Mouse (Mus musculus) forebrain, embryonic 13.5 days (tissue): Measurements from ENCODE around the gene Gm10643. TPM values are rescaled to one million over a fixed set of nuclear protein-coding genes. Genes with fewer than 3 reads are reported as not detected.
A peak's percentile ranks its signal among the peaks of the same experiment; 100 is the strongest.

Experiments used
- ATAC-seq: fragments of 200-750 bp; cut with Nextera tagmentation; 2 replicates; pipeline ENCODE4 v1.8.0; 2017
- H3K27ac ChIP-seq: fragments of 300-500 bp; sonication (generic); 2 replicates; pipeline ENCODE4 v1.5.1; 2015; ENCODE audit warnings: inconsistent platforms, mild to moderate bottlenecking, moderate library complexity
- H3K27me3 ChIP-seq: fragments of 300-500 bp; sonication (generic); 2 replicates; pipeline ENCODE4 v1.6.1; 2015; ENCODE audit warnings: mild to moderate bottlenecking, inconsistent platforms
- H3K36me3 ChIP-seq: fragments of 300-500 bp; sonication (generic); 2 replicates; pipeline ENCODE4 v1.6.1; 2015; ENCODE audit warnings: mild to moderate bottlenecking, inconsistent platforms; ENCODE audit not compliant: poor library complexity, severe bottlenecking
- H3K4me1 ChIP-seq: fragments of 300-500 bp; sonication (generic); 2 replicates; pipeline ENCODE4 v1.6.1; 2015; ENCODE audit warnings: inconsistent platforms
- H3K4me2 ChIP-seq: fragments of 300-500 bp; sonication (generic); 2 replicates; pipeline ENCODE4 v1.6.1; 2015; ENCODE audit warnings: inconsistent platforms, mild to moderate bottlenecking, moderate library complexity
- H3K4me3 ChIP-seq: fragments of 300-500 bp; sonication (generic); 2 replicates; pipeline ENCODE4 v1.5.1; 2015; ENCODE audit warnings: mild to moderate bottlenecking, inconsistent platforms
- H3K9ac ChIP-seq: fragments of 300-500 bp; sonication (generic); 2 replicates; pipeline ENCODE4 v1.6.1; 2015; ENCODE audit warnings: mild to moderate bottlenecking, inconsistent platforms
- H3K9me3 ChIP-seq: fragments of 300-500 bp; sonication (generic); replicated peaks from 2 replicates; pipeline ENCODE4 v1.6.1; 2016; ENCODE audit warnings: inconsistent platforms
- WGBS: fragments of 180-500 bp; shearing (Covaris S2); methylation state at CpG from one replicate; pipeline ENCODE4 v1.1.7; 2015; 5-methylcytosine and 5-hydroxymethylcytosine counted together
- polyA plus RNA-seq: library from polyadenylated mRNA; unstranded; fragments of >200 nt; fragmentation: Nextera tagmentation; extraction: Ambion mirVana; gene quantifications from 2 replicates; pipeline ENCODE4 v1.2.1, GENCODE M21; 2015

Gm10643 gene
- polyA plus RNA-seq, 1 experiment from 2014 or later = 1.1 TPM

DNA sequence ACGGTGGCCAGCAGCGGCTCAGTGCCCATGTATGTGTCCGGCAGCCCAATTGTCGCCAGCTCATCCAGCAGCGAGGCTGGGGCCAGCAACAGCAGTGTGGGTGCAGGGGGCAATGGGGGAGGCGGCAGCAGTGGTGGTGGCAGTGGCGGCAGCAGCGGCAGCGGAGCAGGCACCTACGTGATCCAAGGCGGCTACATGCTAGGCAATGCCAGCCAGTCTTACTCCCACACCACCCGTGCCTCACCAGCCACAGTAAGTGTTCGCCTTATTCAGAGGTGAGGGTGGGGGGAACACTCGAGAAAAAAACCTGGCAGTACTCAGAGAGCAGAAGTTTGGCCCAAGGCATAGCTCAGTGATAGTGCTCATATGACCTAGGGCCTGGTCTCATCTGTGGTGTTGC, 22.9 kb upstream of the Gm10643 start:
- H3K27ac ChIP-seq = no peak overlapping the region
- H3K9me3 ChIP-seq = no peaks in the 10 kb centered on the region
- H3K27me3 ChIP-seq = no peaks in the 10 kb centered on the region
- no peak for ATAC-seq
- no peak overlapping the region for H3K9ac ChIP-seq
- H3K4me3 ChIP-seq = no peak overlapping the region
- peaks cover 10% of the 10 kb centered on the region for H3K4me1 ChIP-seq
- WGBS = 95% methylated on average over 14 of the region's 14 CpGs
- H3K36me3 ChIP-seq = peaks cover 91% of the 10 kb centered on the region
- H3K4me2 ChIP-seq = no peak overlapping the region

DNA sequence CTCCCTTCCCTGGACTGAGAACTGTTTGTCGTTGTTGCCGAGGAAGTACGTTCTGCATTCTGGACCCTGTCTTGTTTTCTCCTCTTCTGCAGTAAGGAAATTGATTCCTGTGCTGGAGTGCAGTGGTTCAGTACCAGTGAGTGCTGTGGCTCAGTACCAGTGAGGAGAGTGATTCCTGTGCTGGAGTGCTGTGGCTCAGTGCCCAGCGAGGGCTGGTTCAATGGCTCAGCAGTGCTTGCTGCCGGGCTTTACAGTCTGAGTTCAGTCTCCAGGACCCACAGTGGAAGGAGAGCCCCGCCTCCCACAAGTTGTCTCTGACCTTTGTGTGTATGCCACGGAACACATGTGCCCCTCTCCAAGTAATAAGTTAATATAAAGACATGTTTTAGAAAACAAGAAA, 22.2 kb upstream of the Gm10643 start:
- 89% methylated on average over 7 of the region's 7 CpGs for WGBS
- Histone ChIP-seq H3K4me1 (peaks cover 10% of the 10 kb centered on the region), H3K9ac (no peak overlapping the region), H3K36me3 (peaks cover 91% of the 10 kb centered on the region), H3K27ac (no peak overlapping the region), H3K4me2 (no peak overlapping the region), H3K9me3 (no peaks in the 10 kb centered on the region), H3K4me3 (no peak overlapping the region), H3K27me3 (no peaks in the 10 kb centered on the region)
- ATAC-seq = no peak

DNA sequence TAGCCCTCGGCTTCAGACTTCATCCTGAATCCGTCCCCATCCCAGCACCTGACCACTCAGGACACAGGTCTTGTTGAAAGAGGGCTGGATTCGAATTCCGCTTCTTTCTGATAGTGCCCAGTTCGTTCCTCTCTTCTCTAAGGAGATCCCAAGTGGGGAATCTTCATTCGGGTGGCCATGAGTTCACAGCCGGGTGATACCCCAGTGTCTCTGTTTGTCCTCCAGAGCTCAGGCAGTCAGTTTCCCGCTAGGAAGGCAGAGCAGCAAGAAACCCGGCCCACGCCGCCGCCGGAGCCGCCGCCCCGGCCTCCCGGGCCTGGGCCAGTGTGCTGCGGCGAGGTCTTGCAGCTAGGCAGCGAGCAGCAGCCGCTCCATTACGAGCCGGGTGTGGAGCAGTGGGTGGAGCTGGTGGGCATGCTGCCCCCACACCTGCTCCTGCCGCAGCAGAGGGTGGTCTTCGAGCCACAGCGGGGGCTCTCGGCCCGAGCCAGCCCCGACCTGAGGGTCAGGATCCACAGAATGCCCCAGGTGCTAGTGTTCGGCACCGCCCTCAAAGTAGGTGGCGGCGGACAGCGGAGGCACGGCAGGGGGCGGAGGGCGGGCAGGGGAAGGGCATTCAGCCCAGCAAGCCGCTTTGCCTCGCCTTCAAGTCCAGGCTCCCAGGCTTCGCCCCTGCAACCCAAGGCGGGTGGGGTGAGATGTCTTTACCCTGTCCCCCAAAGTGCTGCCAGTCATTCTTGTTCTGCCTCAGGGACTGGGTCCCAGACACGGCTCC, 19.6 kb upstream of the Gm10643 start:
- Histone ChIP-seq H3K4me3 (no peak overlapping the region), H3K4me2 (0 out of 2 replicates have a peak overlapping the region, but pooled peaks have one; percentile 13), H3K4me1 (peaks cover 10% of the 10 kb centered on the region), H3K9ac (0 out of 2 replicates have a peak overlapping the region, but pooled peaks have one; percentile 38), H3K36me3 (peaks cover 90% of the 10 kb centered on the region), H3K9me3 (no peaks in the 10 kb centered on the region), H3K27ac (no peak overlapping the region), H3K27me3 (no peaks in the 10 kb centered on the region)
- 26% methylated on average over 42 of the region's 42 CpGs for WGBS
- no peak for ATAC-seq

DNA sequence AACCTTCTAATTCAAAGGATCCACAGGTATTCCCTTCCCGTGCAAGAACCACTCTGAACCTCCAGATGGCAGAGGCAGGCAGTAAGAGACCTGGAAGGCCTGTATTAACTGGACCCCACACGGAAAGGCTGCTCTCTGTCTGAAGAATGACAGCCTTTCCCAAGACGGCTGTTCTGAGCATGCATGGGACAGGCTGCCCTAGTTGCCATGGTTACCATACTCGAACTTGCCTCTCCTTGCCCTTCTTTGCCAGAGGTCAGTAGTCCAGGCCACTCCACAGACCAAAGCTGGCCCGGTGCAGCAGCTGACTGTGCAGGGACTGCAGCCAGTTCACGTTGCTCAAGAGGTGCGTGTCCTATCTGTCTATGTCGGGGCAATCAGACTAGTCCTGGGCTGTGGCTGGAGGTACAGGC, 18.9 kb upstream of the Gm10643 start:
- H3K4me3 ChIP-seq = no peak overlapping the region
- H3K4me1 ChIP-seq = peaks cover 10% of the 10 kb centered on the region
- H3K36me3 ChIP-seq = peaks cover 88% of the 10 kb centered on the region
- no peak overlapping the region for H3K4me2 ChIP-seq
- no peaks in the 10 kb centered on the region for H3K27me3 ChIP-seq
- no peaks in the 10 kb centered on the region for H3K9me3 ChIP-seq
- no peak overlapping the region for H3K9ac ChIP-seq
- H3K27ac ChIP-seq = no peak overlapping the region
- 0 out of 2 replicates have a peak, but pooled peaks have one; percentile 22 for ATAC-seq
- WGBS = 31% methylated on average over 8 of the region's 8 CpGs

DNA sequence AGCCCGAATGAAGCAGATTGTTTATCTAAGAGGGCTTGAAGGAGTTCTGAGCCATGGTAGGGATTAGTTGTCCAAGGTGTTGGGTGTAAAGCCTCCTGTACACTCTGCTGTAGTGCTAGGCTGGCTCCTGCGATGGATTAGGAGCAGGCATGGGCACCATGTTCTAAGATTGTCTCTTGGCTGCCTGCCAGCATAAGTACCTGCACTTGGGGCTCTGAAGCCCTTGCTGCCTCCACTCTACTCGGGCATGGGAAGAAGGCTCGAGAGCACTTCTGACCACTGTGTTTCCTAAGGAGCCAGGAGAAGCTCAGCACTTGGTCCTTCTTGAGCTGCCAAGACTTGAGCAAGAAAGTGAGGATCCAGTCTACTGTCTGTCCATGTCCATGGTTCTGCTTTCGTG, 14.3 kb upstream of the Gm10643 start:
- no peak for ATAC-seq
- 88% methylated on average over 5 of the region's 5 CpGs for WGBS
- H3K9ac ChIP-seq = no peak overlapping the region
- H3K9me3 ChIP-seq = no peaks in the 10 kb centered on the region
- no peaks in the 10 kb centered on the region for H3K27me3 ChIP-seq
- H3K4me2 ChIP-seq = no peak overlapping the region
- no peak overlapping the region for H3K27ac ChIP-seq
- peaks cover 83% of the 10 kb centered on the region for H3K36me3 ChIP-seq
- no peak overlapping the region for H3K4me3 ChIP-seq
- H3K4me1 ChIP-seq = peaks cover 5% of the 10 kb centered on the region

DNA sequence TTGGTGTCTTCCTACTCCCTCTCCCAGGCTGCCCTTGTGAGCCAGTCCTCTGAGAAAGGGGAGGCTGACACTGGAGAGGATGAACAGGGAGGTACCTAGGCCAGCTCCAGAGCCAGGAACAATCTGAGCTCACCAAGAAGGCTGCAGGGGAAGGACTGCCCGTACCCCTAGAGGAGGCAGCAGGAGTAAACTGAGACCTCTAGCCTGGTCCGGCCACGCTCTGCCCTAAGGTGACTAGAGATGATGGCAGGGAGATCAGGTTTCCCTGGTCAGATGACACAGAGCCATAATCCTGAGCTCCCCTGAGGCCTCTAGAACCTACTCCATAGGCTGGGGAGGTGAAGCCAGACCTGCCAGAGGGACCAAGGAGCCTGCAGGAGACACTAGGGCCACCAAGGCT, 11.9 kb upstream of the Gm10643 start:
- no peak overlapping the region for H3K4me2 ChIP-seq
- WGBS = 86% methylated on average over 3 of the region's 3 CpGs
- H3K27ac ChIP-seq = no peak overlapping the region
- H3K36me3 ChIP-seq = peaks cover 61% of the 10 kb centered on the region
- peaks cover 20% of the 10 kb centered on the region for H3K4me1 ChIP-seq
- no peak overlapping the region for H3K9ac ChIP-seq
- no peak for ATAC-seq
- H3K9me3 ChIP-seq = no peaks in the 10 kb centered on the region
- H3K4me3 ChIP-seq = no peak overlapping the region
- H3K27me3 ChIP-seq = no peaks in the 10 kb centered on the region

DNA sequence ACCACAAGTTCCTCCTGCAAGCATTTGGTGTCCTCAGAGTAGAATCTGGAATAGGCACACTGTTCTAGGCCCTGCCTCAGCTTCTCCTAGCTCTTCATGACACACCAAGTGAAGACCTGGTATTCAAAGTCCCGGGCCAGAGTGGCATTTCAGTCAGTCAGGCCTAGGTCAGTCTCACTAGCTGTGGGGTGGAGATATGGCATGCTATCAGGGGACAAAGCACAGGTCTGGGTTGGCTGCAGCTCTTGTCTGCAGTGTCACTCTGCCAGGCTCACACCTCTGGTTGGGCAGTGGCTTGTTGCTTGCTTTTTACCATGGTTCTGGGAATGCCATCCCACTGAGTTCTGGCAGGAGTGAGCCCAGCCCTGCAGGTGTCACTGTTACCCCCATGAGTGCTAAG, 11.5 kb upstream of the Gm10643 start:
- Histone ChIP-seq H3K9ac (no peak overlapping the region), H3K36me3 (peaks cover 58% of the 10 kb centered on the region), H3K27ac (no peak overlapping the region), H3K9me3 (no peaks in the 10 kb centered on the region), H3K4me3 (no peak overlapping the region), H3K4me2 (no peak overlapping the region), H3K4me1 (peaks cover 23% of the 10 kb centered on the region), H3K27me3 (no peaks in the 10 kb centered on the region)
- ATAC-seq = no peak
- 96% methylated on average over 1 of the region's 1 CpGs for WGBS

DNA sequence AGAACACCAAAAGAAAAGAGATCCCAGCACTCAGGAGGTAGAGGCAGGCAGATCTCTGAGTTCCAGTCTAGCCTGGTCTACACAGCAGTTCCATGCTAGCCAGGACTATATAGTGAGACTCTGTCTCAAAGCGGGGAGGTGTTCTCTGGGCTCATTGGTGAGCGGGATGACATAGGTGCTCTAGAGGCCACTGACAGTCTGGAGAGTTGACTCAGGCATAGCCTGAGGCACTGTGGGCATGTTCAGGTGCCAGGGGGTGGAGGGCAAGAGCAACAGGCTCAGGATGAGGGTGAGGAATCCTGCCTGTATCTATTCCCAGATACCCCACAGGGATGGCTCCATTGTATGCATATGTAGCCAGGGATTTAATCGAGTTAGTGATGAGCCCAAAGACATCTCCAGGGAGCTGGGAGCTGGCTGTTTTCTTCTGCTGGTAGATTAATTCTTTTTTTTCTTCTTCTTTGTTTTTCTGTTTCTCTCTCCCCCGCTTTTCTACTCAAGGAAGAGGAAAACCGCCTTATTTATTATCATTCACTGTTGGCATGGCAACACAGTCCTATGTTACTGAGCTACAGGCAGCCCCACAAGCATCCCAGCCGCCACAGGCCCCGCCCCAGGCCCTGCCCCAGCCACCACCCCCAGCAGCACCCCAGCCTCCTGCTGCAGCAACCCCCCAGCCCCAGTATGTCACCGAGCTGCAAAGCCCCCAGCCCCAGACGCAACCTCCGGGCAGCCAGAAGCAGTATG, 8.5 kb upstream of the Gm10643 start:
- H3K4me2 ChIP-seq = peak overlapping the region; percentile 12; the same call in 1 of the 2 replicates
- peak; percentile 67; the same call in 1 of the 2 replicates for ATAC-seq
- H3K4me1 ChIP-seq = peaks cover 47% of the 10 kb centered on the region
- 44% methylated on average over 10 of the region's 10 CpGs for WGBS
- no peaks in the 10 kb centered on the region for H3K9me3 ChIP-seq
- no peaks in the 10 kb centered on the region for H3K27me3 ChIP-seq
- peak overlapping the region; percentile 73 for H3K27ac ChIP-seq
- H3K9ac ChIP-seq = 0 out of 2 replicates have a peak overlapping the region, but pooled peaks have one; percentile 35
- no peak overlapping the region for H3K4me3 ChIP-seq
- H3K36me3 ChIP-seq = peaks cover 33% of the 10 kb centered on the region

DNA sequence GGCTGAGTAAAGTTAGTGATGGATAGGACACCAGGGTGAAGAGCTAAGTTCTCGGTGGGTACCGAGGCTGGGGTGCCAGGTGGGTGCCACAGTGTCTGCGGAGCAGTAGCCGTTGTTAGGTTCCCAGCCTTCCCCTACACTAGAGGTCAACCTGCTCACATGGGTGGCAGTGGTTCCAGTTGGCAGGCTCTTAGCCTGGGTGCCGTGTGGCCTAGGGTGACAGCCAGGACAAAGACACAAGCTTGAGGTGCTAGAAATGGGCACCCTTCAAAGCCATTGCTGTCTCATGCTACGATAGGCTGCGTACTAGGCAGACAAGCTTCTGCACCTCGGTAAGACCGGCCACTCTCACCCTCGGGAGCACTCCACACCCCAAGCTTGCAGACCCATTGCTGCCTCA, 7.4 kb upstream of the Gm10643 start:
- Histone ChIP-seq H3K9ac (no peak overlapping the region), H3K36me3 (peaks cover 32% of the 10 kb centered on the region), H3K9me3 (no peaks in the 10 kb centered on the region), H3K4me1 (peaks cover 57% of the 10 kb centered on the region), H3K27ac (no peak overlapping the region), H3K27me3 (no peaks in the 10 kb centered on the region), H3K4me2 (no peak overlapping the region), H3K4me3 (no peak overlapping the region)
- ATAC-seq = no peak
- WGBS = 87% methylated on average over 10 of the region's 10 CpGs

DNA sequence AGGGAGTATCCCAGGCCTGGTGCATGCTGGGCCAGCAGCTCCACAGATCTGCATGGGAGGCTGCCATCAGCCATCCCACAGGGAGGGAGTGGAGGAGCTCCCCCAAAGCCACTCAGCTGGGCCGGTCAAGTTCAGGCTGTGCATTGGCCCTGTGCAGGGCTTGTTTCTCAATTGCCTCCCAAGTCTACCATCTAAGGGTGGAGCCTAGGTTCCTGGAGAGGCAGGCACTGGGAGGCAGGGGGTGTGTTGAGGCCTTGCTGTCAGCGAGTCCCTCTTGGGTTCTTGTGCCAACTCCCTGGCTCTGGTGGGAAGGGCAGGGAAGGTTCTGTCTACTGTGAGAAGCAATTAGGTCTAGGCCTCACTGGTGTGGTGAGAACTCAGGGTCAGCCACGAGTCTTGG, 7.0 kb upstream of the Gm10643 start:
- H3K4me1 ChIP-seq = peaks cover 57% of the 10 kb centered on the region
- WGBS = 81% methylated on average over 3 of the region's 3 CpGs
- no peaks in the 10 kb centered on the region for H3K27me3 ChIP-seq
- no peaks in the 10 kb centered on the region for H3K9me3 ChIP-seq
- no peak overlapping the region for H3K9ac ChIP-seq
- H3K36me3 ChIP-seq = peaks cover 28% of the 10 kb centered on the region
- H3K4me2 ChIP-seq = no peak overlapping the region
- no peak overlapping the region for H3K4me3 ChIP-seq
- no peak for ATAC-seq
- no peak overlapping the region for H3K27ac ChIP-seq

DNA sequence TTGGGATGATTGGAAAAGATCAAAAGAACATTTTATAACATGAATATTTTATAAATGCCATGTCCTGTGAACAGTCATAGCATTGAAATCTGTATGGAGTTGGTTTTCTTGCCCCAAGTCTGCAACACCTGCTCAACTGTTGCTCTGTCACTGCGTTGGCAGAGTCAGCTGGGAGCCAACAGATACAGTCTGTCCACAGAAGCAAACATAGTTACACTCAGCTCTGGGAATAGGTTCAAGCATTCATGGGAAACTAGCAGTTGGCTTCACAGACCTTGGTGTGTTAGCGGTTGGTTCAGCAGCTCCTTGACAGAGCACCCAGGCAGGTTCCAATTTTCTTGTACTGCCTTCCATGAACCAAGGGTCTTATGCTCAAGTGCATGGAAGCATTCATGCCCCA, 5.7 kb upstream of the Gm10643 start:
- 84% methylated on average over 2 of the region's 2 CpGs for WGBS
- Histone ChIP-seq H3K9me3 (no peaks in the 10 kb centered on the region), H3K4me3 (no peak overlapping the region), H3K9ac (no peak overlapping the region), H3K27ac (no peak overlapping the region), H3K4me1 (peaks cover 61% of the 10 kb centered on the region), H3K36me3 (peaks cover 15% of the 10 kb centered on the region), H3K27me3 (no peaks in the 10 kb centered on the region), H3K4me2 (no peak overlapping the region)
- no peak for ATAC-seq

DNA sequence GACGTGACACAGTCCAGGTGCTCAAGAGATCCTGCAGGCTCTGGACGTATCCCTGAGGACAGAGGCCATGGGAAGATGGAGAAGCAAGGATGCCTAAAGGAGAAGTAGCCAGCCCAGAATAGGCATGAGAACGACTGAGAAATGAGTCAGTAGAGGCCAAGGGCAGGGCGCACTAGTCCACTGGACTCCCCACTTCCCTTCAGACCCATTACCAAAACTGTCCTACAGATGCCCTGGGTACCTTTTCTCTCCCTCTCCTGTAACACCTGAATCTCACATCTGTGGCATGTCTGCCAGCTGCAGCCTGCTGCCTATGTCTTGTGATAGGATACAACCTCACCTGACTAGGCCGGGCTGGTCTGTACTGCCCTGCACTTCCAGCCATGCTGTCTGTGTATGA, 5.3 kb upstream of the Gm10643 start:
- H3K4me3 ChIP-seq = no peak overlapping the region
- peaks cover 63% of the 10 kb centered on the region for H3K4me1 ChIP-seq
- peak overlapping the region; percentile 26; the same call in 1 of the 2 replicates for H3K9ac ChIP-seq
- peaks cover 11% of the 10 kb centered on the region for H3K36me3 ChIP-seq
- H3K9me3 ChIP-seq = no peaks in the 10 kb centered on the region
- no peak for ATAC-seq
- no peaks in the 10 kb centered on the region for H3K27me3 ChIP-seq
- 89% methylated on average over 5 of the region's 5 CpGs for WGBS
- 0 out of 2 replicates have a peak overlapping the region, but pooled peaks have one; percentile 8 for H3K27ac ChIP-seq
- no peak overlapping the region for H3K4me2 ChIP-seq
